Mouse (Mus musculus) hindbrain, embryonic 15.5 days (tissue): ENCODE data around the gene Ubtf. TPM values are rescaled to one million over a fixed set of nuclear protein-coding genes. Genes with fewer than 3 reads are reported as not detected.
A peak's percentile ranks its signal among the peaks of the same experiment; 100 is the strongest.
"Not testable (repeated sequence)": the region's sequence is repeated elsewhere in the genome, so short reads cannot be mapped to it uniquely, and the experiment has no call there.

Experiments used
- ATAC-seq: fragments of 200-750 bp; cut with Nextera tagmentation; 2 replicates; pipeline ENCODE4 v1.8.0; 2017; ENCODE audit warnings: low read depth, moderate number of reproducible peaks, moderate TSS enrichment; ENCODE audit not compliant: low FRiP score
- H3K27ac ChIP-seq: fragments of 300-500 bp; sonication (generic); replicated peaks from 2 replicates; pipeline ENCODE4 v1.5.1; 2015; ENCODE audit warnings: mild to moderate bottlenecking, inconsistent platforms
- H3K27me3 ChIP-seq: fragments of 300-500 bp; sonication (generic); 2 replicates; pipeline ENCODE4 v1.6.1; 2015; ENCODE audit warnings: control low read depth, inconsistent platforms
- H3K36me3 ChIP-seq: fragments of 300-500 bp; sonication (generic); 2 replicates; pipeline ENCODE4 v1.6.1; 2015; ENCODE audit warnings: control low read depth, inconsistent platforms
- H3K4me1 ChIP-seq: fragments of 300-500 bp; sonication (generic); replicated peaks from 2 replicates; pipeline ENCODE4 v1.6.1; 2015; ENCODE audit warnings: control low read depth, inconsistent platforms
- H3K4me2 ChIP-seq: fragments of 300-500 bp; sonication (generic); 2 replicates; pipeline ENCODE4 v1.6.1; 2015; ENCODE audit warnings: moderate library complexity, mild to moderate bottlenecking, inconsistent platforms
- H3K4me3 ChIP-seq: fragments of 300-500 bp; sonication (generic); 2 replicates; pipeline ENCODE4 v1.5.1; 2015; ENCODE audit warnings: mild to moderate bottlenecking, inconsistent platforms
- H3K9ac ChIP-seq: fragments of 300-500 bp; sonication (generic); 2 replicates; pipeline ENCODE4 v1.6.1; 2015; ENCODE audit warnings: inconsistent platforms
- H3K9me3 ChIP-seq: fragments of 300-500 bp; sonication (generic); 2 replicates; pipeline ENCODE4 v1.6.1; 2016; ENCODE audit warnings: control low read depth, inconsistent platforms
- WGBS: fragments of 180-500 bp; shearing (Covaris S2); methylation state at CpG from one replicate; pipeline ENCODE4 v1.1.7; 2015; 5-methylcytosine and 5-hydroxymethylcytosine counted together
- polyA plus RNA-seq: library from polyadenylated mRNA; unstranded; fragments of >200 nt; fragmentation: Nextera tagmentation; extraction: Ambion mirVana; gene quantifications from 2 replicates; pipeline ENCODE4 v1.2.1, GENCODE M21; 2015

Gene Ubtf
- polyA plus RNA-seq, 1 experiment from 2014 or later = 85.0 TPM

DNA sequence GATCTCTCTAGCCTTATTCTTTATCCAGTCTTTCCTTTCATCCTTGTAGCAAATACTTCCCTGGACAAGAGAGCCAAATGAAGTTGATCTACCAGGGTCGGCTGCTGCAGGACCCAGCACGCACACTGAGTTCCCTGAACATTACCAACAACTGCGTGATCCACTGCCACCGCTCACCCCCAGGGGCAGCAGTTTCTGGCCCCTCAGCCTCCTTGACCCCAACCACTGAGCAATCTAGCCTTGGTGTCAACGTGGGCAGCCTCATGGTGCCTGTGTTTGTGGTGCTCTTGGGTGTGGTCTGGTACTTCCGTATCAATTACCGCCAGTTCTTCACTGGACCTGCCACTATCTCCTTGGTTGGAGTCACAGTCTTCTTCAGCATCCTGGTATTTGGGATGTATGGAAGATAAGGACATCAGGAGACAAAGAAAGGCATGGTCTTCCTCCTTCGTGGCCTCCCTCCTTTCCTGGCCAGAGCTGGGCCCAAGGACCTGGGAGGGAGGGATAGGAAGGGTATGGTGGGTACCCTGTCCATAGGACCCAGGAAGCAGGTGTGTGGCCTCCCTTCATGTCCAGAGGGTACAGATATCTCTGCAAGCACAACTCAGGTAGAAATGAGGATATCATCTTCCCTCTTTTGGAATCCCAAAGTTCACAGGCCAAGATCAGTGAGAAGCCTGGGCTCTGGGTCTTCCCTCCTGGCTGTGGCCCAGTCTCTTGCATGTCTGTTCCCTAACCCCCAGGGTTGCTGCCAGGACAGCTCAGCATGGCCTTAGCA is 31.3 kb downstream of the Ubtf start:
- Histone ChIP-seq H3K36me3 (peaks cover 36% of the 10 kb centered on the region), H3K4me1 (peaks cover 26% of the 10 kb centered on the region), H3K4me3 (no peak overlapping the region), H3K9me3 (no peaks in the 10 kb centered on the region), H3K27ac (no peak overlapping the region), H3K27me3 (no peaks in the 10 kb centered on the region), H3K4me2 (no peak overlapping the region), H3K9ac (no peak overlapping the region)
- no peak for ATAC-seq
- WGBS = 82% methylated on average over 8 of the region's 8 CpGs

DNA sequence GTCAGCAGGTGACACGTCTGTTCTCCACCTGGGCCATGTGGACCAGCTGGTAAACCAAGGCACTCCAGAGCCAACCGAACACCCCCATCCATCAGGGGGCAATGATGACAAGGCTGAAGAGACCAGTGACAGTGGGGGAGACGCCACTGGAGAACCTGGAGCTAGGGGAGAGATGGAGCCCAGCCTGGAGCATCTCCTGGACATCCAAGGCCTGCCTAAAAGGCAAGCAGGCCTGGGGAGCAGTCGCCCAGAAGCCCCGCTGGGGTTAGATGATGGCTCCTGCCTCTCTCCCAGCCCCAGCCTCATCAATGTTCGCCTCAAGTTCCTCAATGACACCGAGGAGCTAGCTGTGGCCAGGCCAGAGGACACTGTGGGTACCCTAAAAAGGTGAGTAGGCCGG is 32.1 kb downstream of the Ubtf start:
- peaks cover 26% of the 10 kb centered on the region for H3K4me1 ChIP-seq
- H3K27ac ChIP-seq = no peak overlapping the region
- H3K9ac ChIP-seq = no peak overlapping the region
- H3K4me2 ChIP-seq = no peak overlapping the region
- H3K27me3 ChIP-seq = no peaks in the 10 kb centered on the region
- no peak overlapping the region for H3K4me3 ChIP-seq
- no peak for ATAC-seq
- H3K36me3 ChIP-seq = peaks cover 29% of the 10 kb centered on the region
- 84% methylated on average over 8 of the region's 8 CpGs for WGBS
- no peaks in the 10 kb centered on the region for H3K9me3 ChIP-seq

- peak; percentile 74 for ATAC-seq
- no peaks in the 10 kb centered on the region for H3K9me3 ChIP-seq
- H3K4me2 ChIP-seq = peak overlapping the region; percentile 81
- no peaks in the 10 kb centered on the region for H3K27me3 ChIP-seq
- H3K36me3 ChIP-seq = 0 out of 2 replicates have a peak, but pooled peaks cover 7% of the 10 kb centered on the region
- peak overlapping the region; percentile 90 for H3K27ac ChIP-seq
- peaks cover 26% of the 10 kb centered on the region for H3K4me1 ChIP-seq
- H3K9ac ChIP-seq = peak overlapping the region; percentile 83
- WGBS = 6% methylated on average over 31 of the region's 31 CpGs
- H3K4me3 ChIP-seq = peak overlapping the region; percentile 88
Observed at GRCm38 (mm10) chr11:102285095-102285834, 34.3 kb downstream of the Ubtf start.

GRCm38 (mm10) chr11:102284501-102285094 is 34.9 kb downstream of the Ubtf start, which contains the start of gene Tmub2:
TSS of gene Tmub2 (plus strand) at chr11:102284931.
- Histone ChIP-seq H3K4me2 (peak within 1 kb of the TSS; percentile 81), H3K4me1 (peaks cover 26% of the 10 kb centered on the region), H3K9me3 (no peaks in the 10 kb centered on the region), H3K27me3 (no peaks in the 10 kb centered on the region), H3K4me3 (peak within 1 kb of the TSS; percentile 88), H3K36me3 (0 out of 2 replicates have a peak, but pooled peaks cover 6% of the 10 kb centered on the region), H3K27ac (peak within 1 kb of the TSS; percentile 90), H3K9ac (peak within 1 kb of the TSS; percentile 83)
- under 1% methylated on average over 32 of the region's 32 CpGs for WGBS
- ATAC-seq = peak; percentile 94

GRCm38 (mm10) chr11:102283922-102284321 is 35.6 kb downstream of the Ubtf start:
- Histone ChIP-seq H3K9me3 (no peaks in the 10 kb centered on the region), H3K36me3 (0 out of 2 replicates have a peak, but pooled peaks cover 6% of the 10 kb centered on the region), H3K9ac (no peak overlapping the region), H3K4me2 (peak overlapping the region; percentile 81), H3K4me3 (peak overlapping the region; percentile 88), H3K27ac (peak overlapping the region; percentile 90), H3K4me1 (peaks cover 24% of the 10 kb centered on the region), H3K27me3 (no peaks in the 10 kb centered on the region)
- WGBS = 83% methylated on average over 6 of the region's 6 CpGs
- no peak for ATAC-seq

DNA sequence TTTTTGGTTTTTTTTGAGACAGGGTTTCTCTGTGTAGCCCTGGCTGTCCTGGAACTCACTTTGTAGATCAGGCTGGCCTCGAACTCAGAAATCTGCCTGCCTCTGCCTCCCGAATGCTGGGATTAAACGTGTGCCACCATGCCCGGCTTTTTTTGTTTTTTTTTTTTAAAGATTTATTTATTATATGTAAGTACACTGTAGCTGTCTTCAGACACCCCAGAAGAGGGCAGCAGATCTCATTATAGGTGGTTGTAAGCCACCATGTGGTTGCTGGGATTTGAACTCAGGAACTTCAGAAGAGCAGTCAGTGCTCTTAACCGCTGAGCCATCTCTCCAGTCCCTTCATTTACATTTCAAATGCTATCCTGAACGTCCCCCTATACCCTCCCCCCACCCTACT is 39.3 kb downstream of the Ubtf start:
- ATAC-seq, H3K4me2 ChIP-seq, H3K9me3 ChIP-seq, H3K27me3 ChIP-seq, H3K9ac ChIP-seq, H3K27ac ChIP-seq, H3K4me3 ChIP-seq, H3K36me3 ChIP-seq, H3K4me1 ChIP-seq: not testable (repeated sequence)
- 70% methylated on average over 6 of the region's 6 CpGs for WGBS

DNA sequence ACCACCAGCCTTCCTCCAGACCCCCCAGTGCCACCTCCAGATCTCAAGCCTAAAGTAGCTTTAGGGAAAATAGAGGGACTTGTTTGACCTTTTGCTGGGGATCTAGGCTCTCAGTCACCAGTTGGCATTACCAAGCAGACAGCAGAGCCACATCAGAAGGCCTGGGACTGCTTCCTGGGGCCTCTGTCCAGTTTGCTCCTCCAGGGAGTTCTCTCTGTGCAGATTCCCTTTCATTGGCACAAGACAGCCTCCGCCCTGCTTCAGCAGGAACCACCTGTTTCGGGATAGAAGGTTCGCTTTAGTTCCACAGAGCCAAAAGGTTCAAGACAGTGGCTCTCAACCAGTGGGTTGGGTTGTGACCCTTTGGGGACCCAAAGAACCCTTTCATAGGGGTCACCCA is 39.9 kb downstream of the Ubtf start:
- Histone ChIP-seq H3K36me3 (no peaks in the 10 kb centered on the region), H3K9me3 (no peaks in the 10 kb centered on the region), H3K4me1 (peaks cover 10% of the 10 kb centered on the region), H3K9ac (no peak overlapping the region), H3K4me3 (no peak overlapping the region), H3K27ac (no peak overlapping the region), H3K27me3 (0 out of 2 replicates have a peak, but pooled peaks cover 10% of the 10 kb centered on the region), H3K4me2 (no peak overlapping the region)
- no peak for ATAC-seq
- WGBS = 92% methylated on average over 3 of the region's 3 CpGs

- no peak overlapping the region for H3K4me2 ChIP-seq
- peaks cover 10% of the 10 kb centered on the region for H3K4me1 ChIP-seq
- H3K9ac ChIP-seq = no peak overlapping the region
- no peak overlapping the region for H3K4me3 ChIP-seq
- WGBS = 59% methylated on average over 8 of the region's 12 CpGs
- no peak overlapping the region for H3K27ac ChIP-seq
- no peaks in the 10 kb centered on the region for H3K9me3 ChIP-seq
- H3K36me3 ChIP-seq = no peaks in the 10 kb centered on the region
- 0 out of 2 replicates have a peak, but pooled peaks cover 10% of the 10 kb centered on the region for H3K27me3 ChIP-seq
- ATAC-seq = no peak
Observed at GRCm38 (mm10) chr11:102277754-102278153, 41.8 kb downstream of the Ubtf start.

- Histone ChIP-seq H3K4me1 (peaks cover 10% of the 10 kb centered on the region), H3K4me3 (peak overlapping the region; percentile 40), H3K9ac (peak overlapping the region; percentile 45), H3K36me3 (no peaks in the 10 kb centered on the region), H3K27me3 (0 out of 2 replicates have a peak, but pooled peaks cover 10% of the 10 kb centered on the region), H3K4me2 (peak overlapping the region; percentile 93), H3K27ac (peak overlapping the region; percentile 36; the same call in 1 of the 2 replicates), H3K9me3 (no peaks in the 10 kb centered on the region)
- peak; percentile 84 for ATAC-seq
- WGBS = 2% methylated on average over 33 of the region's 33 CpGs
Observed at GRCm38 (mm10) chr11:102276411-102276915, 43.1 kb downstream of the Ubtf start.

- H3K4me3 ChIP-seq = no peak within 1 kb of the TSS
- no peak for ATAC-seq
- H3K9me3 ChIP-seq = no peaks in the 10 kb centered on the region
- H3K27me3 ChIP-seq = no peaks in the 10 kb centered on the region
- H3K4me2 ChIP-seq = no peak within 1 kb of the TSS
- no peaks in the 10 kb centered on the region for H3K36me3 ChIP-seq
- H3K27ac ChIP-seq = no peak within 1 kb of the TSS
- WGBS = 84% methylated on average over 12 of the region's 12 CpGs
- no peak within 1 kb of the TSS for H3K9ac ChIP-seq
- H3K4me1 ChIP-seq = peaks cover 8% of the 10 kb centered on the region
Observed at GRCm38 (mm10) chr11:102268520-102269244, 50.9 kb downstream of the Ubtf start, which contains the start of gene Asb16. TSS of gene Asb16 (plus strand) at chr11:102268743.

- Histone ChIP-seq H3K36me3 (no peaks in the 10 kb centered on the region), H3K4me3 (no peak overlapping the region), H3K9ac (no peak overlapping the region), H3K27ac (no peak overlapping the region), H3K4me1 (peaks cover 8% of the 10 kb centered on the region), H3K4me2 (no peak overlapping the region), H3K9me3 (no peaks in the 10 kb centered on the region), H3K27me3 (no peaks in the 10 kb centered on the region)
- 5% methylated on average over 11 of the region's 11 CpGs for WGBS
- ATAC-seq = peak; percentile 67; the same call in 1 of the 2 replicates
Observed at GRCm38 (mm10) chr11:102267480-102267879, 52.1 kb downstream of the Ubtf start.
